Mouse (Mus musculus): ENCODE data around the gene Ercc6.

- TF ChIP-seq CTCF (conservative IDR thresholded peaks at IDR 0.05; ENCODE audit: insufficient read depth, insufficient read length, low read depth, low read length) (no peak), POLR2A (IDR thresholded peaks at IDR 0.05; ENCODE audit: low read depth, low read length) (no peak)
Observed at GRCm38 (mm10) chr14:32467606-32468005, 45.7 kb upstream of the Ercc6 start.

All from kidney, adult 2 months (tissue).